Mouse (Mus musculus): ENCODE data around the gene Fkbp5. TPM values are rescaled to one million over a fixed set of nuclear protein-coding genes. Genes with fewer than 3 reads are reported as not detected.

The Fkbp5 gene
- polyA plus RNA-seq, 1 experiment, result 185 TPM

GRCm38 (mm10) chr17:28394051-28394765, 123.1 kb downstream of the Fkbp5 start:
- Histone ChIP-seq H3K4me1 (ENCODE audit: control insufficient read depth, insufficient read depth, low read length) (peaks cover 5% of the 10 kb centered on the region), H3K4me3 (ENCODE audit: insufficient read depth, low read depth, low read length) (no peak overlapping the region), H3K27ac (ENCODE audit: insufficient read depth, low read depth, low read length) (no peak overlapping the region)
- 88% methylated on average over 15 of the region's 15 CpGs for WGBS
- TF ChIP-seq CTCF (IDR thresholded peaks at IDR 0.05; ENCODE audit: insufficient read depth, low read depth, low read length), result no peak
- TF ChIP-seq POLR2A (IDR thresholded peaks at IDR 0.05; ENCODE audit: insufficient read depth, low read depth, low read length), result no peak

DNA sequence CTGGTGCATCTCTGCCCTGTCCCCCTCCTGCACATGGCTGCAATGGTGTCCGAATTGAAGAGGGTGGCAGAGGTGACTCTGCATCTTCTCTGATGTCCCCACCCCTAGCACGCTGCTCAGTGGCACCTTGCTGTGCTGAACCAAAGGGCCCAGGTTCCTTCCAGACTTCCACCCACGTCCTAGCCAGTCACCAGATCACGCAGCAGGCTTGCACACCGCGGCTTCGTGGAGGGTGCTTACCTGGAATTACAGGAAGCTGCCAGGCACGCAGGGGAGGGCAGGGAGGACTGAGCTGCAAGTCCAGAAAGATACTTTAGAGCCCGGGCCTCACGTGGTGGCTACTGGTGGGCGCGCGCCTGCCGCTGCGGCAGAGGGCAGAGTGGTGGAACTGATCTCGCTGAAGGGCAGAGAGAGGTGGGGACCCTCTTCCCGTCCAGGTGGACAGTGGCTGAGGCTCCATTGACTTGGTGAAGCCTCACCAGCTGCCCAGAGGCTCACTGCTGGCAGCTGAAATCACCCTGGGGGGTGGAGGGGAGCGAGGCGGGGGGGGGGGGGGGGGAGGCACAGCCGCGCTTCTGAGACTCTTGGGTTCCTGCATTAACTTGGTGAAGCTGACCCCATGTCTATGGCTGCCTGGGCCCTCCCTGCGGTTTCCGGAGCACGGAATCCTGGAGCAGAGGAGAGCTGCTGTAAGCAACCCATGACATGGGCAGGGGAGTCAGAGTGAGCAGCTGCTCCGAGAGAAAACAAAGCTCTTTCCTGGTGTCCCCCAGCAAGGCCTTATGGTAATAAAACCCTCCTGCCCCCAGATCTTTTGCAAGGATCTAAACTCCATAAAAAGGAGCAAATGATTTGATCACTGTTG, 125.5 kb downstream of the Fkbp5 start:
- no peak for TF ChIP-seq POLR2A (IDR thresholded peaks at IDR 0.05; ENCODE audit: insufficient read depth, low read depth, low read length)
- 29% methylated on average over 25 of the region's 25 CpGs for WGBS

DNA sequence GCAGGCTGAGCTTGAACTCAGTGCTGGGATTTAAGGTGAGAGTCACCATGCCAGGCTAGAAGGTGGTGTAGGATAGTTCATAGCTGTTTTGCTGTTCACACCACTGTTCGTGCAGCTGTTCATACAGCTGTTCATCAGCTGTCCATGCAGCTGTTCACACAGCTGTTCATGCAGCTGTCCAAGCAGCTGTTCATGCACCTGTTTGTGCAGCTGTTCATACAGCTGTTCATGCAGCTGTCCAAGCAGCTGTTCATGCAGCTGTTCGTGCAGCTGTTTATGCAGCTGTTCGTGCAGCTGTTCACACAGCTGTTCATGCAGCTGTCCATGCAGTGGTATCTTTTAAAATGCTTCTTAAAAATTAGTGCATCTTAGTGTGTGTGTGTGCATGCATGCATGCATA, 128.8 kb downstream of the Fkbp5 start:
- TF ChIP-seq CTCF (IDR thresholded peaks at IDR 0.05; ENCODE audit: insufficient read depth, low read depth, low read length), result no peak
- TF ChIP-seq POLR2A (IDR thresholded peaks at IDR 0.05; ENCODE audit: insufficient read depth, low read depth, low read length), result no peak
- H3K27ac ChIP-seq (ENCODE audit: insufficient read depth, low read depth, low read length), result no peak overlapping the region
- H3K4me1 ChIP-seq (ENCODE audit: control insufficient read depth, insufficient read depth, low read length), result peaks cover 9% of the 10 kb centered on the region
- WGBS, result 91% methylated on average over 3 of the region's 3 CpGs
- no peak overlapping the region for H3K4me3 ChIP-seq (ENCODE audit: insufficient read depth, low read depth, low read length)

More for the DNA sequence above, 125.5 kb downstream of the Fkbp5 start:
- Histone ChIP-seq H3K4me1 (ENCODE audit: control insufficient read depth, insufficient read depth, low read length) (peaks cover 5% of the 10 kb centered on the region), H3K4me3 (ENCODE audit: insufficient read depth, low read depth, low read length) (no peak overlapping the region), H3K27ac (ENCODE audit: insufficient read depth, low read depth, low read length) (no peak overlapping the region)

DNA sequence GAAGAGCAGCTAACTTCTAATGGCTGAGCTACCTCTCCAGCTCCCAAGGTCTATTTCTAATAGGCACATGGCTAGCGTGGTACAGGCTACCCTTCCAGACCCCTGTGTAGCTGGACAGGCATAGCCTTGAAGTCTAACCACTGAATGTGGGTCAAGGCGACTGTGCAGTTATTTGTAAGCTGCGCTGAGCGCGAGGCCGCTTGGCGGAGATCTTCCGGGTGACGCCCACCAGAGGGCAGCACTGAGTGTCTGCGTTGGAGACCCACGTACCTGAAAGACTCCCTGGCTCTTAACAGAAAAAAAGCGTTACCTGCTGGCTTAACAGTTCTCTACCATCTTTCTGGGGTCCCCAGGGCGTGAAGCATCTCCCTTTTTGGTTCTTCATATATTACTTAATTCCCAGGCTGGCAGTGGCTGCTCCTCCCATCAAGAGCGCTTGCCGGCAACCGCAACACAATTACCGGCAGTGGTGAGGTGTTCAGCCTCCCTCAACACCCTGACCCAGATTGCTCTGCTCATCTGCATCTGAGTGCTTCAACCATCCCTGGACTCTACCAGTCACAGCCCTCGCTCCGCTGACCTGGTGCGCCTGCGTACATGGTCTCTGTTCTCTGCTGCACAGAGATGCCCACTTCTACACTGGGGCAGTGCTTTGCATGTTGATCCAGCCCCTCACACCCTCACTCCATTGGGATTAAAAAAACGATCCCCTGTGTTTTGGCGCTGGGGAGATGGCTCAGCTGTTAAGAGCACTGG, 131.0 kb downstream of the Fkbp5 start:
- peak overlapping the region; percentile 4; the same call in 1 of the 2 replicates for H3K4me3 ChIP-seq (ENCODE audit: insufficient read depth, low read depth, low read length)
- TF ChIP-seq POLR2A (IDR thresholded peaks at IDR 0.05; ENCODE audit: insufficient read depth, low read depth, low read length) (no peak), CTCF (IDR thresholded peaks at IDR 0.05; ENCODE audit: insufficient read depth, low read depth, low read length) (peak; percentile 71)
- H3K27ac ChIP-seq (ENCODE audit: insufficient read depth, low read depth, low read length), result no peak overlapping the region
- H3K4me1 ChIP-seq (ENCODE audit: control insufficient read depth, insufficient read depth, low read length), result peaks cover 3% of the 10 kb centered on the region; the same call in 1 of the 2 replicates
- WGBS, result 9% methylated on average over 23 of the region's 23 CpGs

DNA sequence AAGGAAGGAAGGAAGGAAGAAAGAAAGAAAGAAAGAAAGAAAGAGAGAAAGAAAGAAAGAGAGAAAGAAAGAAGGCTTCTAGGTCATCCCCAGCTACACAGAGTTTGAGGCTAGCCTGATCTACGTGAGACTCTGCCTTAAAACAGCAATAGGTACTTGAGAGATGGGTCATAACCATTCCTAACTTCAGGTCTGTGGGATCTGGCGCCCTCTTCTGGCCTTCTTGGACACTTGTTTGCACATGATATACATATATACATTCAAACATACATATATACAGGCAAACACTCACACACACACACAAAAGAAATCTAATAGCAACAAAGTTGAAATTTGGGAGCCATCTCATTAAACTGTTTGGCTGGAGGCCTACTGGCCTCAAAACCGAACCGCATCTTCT, 133.0 kb downstream of the Fkbp5 start:
- no peak overlapping the region for H3K4me3 ChIP-seq (ENCODE audit: insufficient read depth, low read depth, low read length)
- H3K4me1 ChIP-seq (ENCODE audit: control insufficient read depth, insufficient read depth, low read length), result peaks cover 3% of the 10 kb centered on the region; the same call in 1 of the 2 replicates
- WGBS, result 78% methylated on average over 4 of the region's 4 CpGs
- H3K27ac ChIP-seq (ENCODE audit: insufficient read depth, low read depth, low read length), result no peak overlapping the region
- no peak for TF ChIP-seq CTCF (IDR thresholded peaks at IDR 0.05; ENCODE audit: insufficient read depth, low read depth, low read length)
- TF ChIP-seq POLR2A (IDR thresholded peaks at IDR 0.05; ENCODE audit: insufficient read depth, low read depth, low read length), result no peak

- Histone ChIP-seq H3K27ac (ENCODE audit: insufficient read depth, low read depth, low read length) (no peak overlapping the region), H3K4me3 (ENCODE audit: insufficient read depth, low read depth, low read length) (no peak overlapping the region), H3K4me1 (ENCODE audit: control insufficient read depth, insufficient read depth, low read length) (no peaks in the 10 kb centered on the region; the same call in 1 of the 2 replicates)
- TF ChIP-seq CTCF (IDR thresholded peaks at IDR 0.05; ENCODE audit: insufficient read depth, low read depth, low read length) (no peak), POLR2A (IDR thresholded peaks at IDR 0.05; ENCODE audit: insufficient read depth, low read depth, low read length) (no peak)
- WGBS, result 12% methylated on average over 6 of the region's 6 CpGs
Observed at GRCm38 (mm10) chr17:28380255-28380654, 137.1 kb downstream of the Fkbp5 start.

DNA sequence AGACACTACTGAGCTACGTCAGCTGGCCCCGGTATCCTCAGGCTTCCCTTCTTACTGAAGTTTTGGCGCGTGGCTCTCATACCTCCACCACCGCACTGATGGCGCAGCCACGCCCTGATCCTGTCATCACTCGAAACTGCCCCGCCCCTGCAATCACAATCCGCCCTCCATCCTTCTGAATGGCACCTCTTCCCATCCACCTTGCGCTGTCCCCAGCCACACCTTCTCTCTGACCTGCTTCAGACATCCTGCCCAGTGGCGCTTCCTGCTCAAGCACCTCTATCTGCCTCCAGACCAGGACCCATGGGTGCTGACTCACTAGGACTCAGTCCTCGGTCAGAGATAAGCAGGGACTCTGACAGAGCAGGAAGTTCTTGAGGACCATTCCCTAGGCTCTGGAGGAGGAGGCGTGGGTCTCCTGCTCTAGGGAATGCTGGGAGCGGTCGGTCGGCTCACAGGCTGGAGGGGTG, 141.7 kb downstream of the Fkbp5 start:
- TF ChIP-seq POLR2A (IDR thresholded peaks at IDR 0.05; ENCODE audit: insufficient read depth, low read depth, low read length) (no peak), CTCF (IDR thresholded peaks at IDR 0.05; ENCODE audit: insufficient read depth, low read depth, low read length) (no peak)
- Histone ChIP-seq H3K4me1 (ENCODE audit: control insufficient read depth, insufficient read depth, low read length) (peaks cover 7% of the 10 kb centered on the region; the same call in 1 of the 2 replicates), H3K4me3 (ENCODE audit: insufficient read depth, low read depth, low read length) (no peak overlapping the region), H3K27ac (ENCODE audit: insufficient read depth, low read depth, low read length) (no peak overlapping the region)
- 19% methylated on average over 17 of the region's 17 CpGs for WGBS

DNA sequence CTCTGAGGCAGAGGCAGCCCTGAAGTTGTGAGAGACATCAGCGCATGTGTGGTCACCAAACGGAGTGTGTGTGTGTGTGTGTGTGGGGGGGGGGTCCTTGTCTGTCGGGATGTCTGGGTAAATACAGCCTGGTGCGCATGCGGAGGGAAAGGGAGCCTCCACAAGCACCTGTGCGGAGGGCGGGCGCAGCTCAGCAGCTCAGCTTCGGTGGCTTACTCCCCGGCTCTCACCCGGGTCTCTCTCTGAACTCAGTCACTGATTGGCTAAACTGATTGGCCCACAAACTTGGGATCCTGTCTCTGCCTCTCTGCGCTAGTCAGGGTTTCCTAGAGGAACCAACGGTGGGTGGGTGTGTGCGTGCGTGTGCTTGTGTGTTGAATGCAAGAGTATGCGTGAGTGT, 142.8 kb downstream of the Fkbp5 start:
- H3K27ac ChIP-seq (ENCODE audit: insufficient read depth, low read depth, low read length), result no peak overlapping the region
- no peak overlapping the region for H3K4me3 ChIP-seq (ENCODE audit: insufficient read depth, low read depth, low read length)
- TF ChIP-seq POLR2A (IDR thresholded peaks at IDR 0.05; ENCODE audit: insufficient read depth, low read depth, low read length) (no peak), CTCF (IDR thresholded peaks at IDR 0.05; ENCODE audit: insufficient read depth, low read depth, low read length) (no peak)
- peaks cover 7% of the 10 kb centered on the region; the same call in 1 of the 2 replicates for H3K4me1 ChIP-seq (ENCODE audit: control insufficient read depth, insufficient read depth, low read length)
- WGBS, result 20% methylated on average over 16 of the region's 16 CpGs

All from olfactory bulb, adult 2 months (tissue).